Mouse (Mus musculus): ENCODE measurements around the gene Med13l. TPM values are rescaled to one million over a fixed set of nuclear protein-coding genes. Genes with fewer than 3 reads are reported as not detected.

The Med13l gene
- polyA plus RNA-seq, 1 experiment from 2014 or later: 18.2 TPM

GRCm38 (mm10) chr5:118727336-118727735, 166.9 kb downstream of the Med13l start:
- Histone ChIP-seq H3K36me3 (peaks cover 76% of the 10 kb centered on the region), H3K4me2 (replicated peaks) (no peak overlapping the region), H3K27ac (no peak overlapping the region), H3K27me3 (no peaks in the 10 kb centered on the region), H3K4me1 (no peaks in the 10 kb centered on the region), H3K9me3 (no peaks in the 10 kb centered on the region), H3K4me3 (no peak overlapping the region), H3K9ac (no peak overlapping the region)
- 79% methylated on average over 16 of the region's 16 CpGs for WGBS
- no peak for ATAC-seq (ENCODE audit: insufficient number of reproducible peaks, insufficient read depth, low FRiP score, low TSS enrichment)

- Histone ChIP-seq H3K27me3 (no peaks in the 10 kb centered on the region), H3K4me3 (no peak overlapping the region), H3K9me3 (no peaks in the 10 kb centered on the region), H3K27ac (no peak overlapping the region), H3K9ac (no peak overlapping the region), H3K4me2 (replicated peaks) (no peak overlapping the region), H3K36me3 (peaks cover 71% of the 10 kb centered on the region), H3K4me1 (no peaks in the 10 kb centered on the region)
- no peak for ATAC-seq (ENCODE audit: insufficient number of reproducible peaks, insufficient read depth, low FRiP score, low TSS enrichment)
- WGBS: 63% methylated on average over 3 of the region's 3 CpGs
Observed at GRCm38 (mm10) chr5:118732221-118732620, 171.7 kb downstream of the Med13l start.

- no peak overlapping the region for H3K9ac ChIP-seq
- H3K36me3 ChIP-seq: peaks cover 67% of the 10 kb centered on the region
- 86% methylated on average over 8 of the region's 8 CpGs for WGBS
- no peaks in the 10 kb centered on the region for H3K27me3 ChIP-seq
- H3K27ac ChIP-seq: no peak overlapping the region
- ATAC-seq (ENCODE audit: insufficient number of reproducible peaks, insufficient read depth, low FRiP score, low TSS enrichment): no peak
- no peaks in the 10 kb centered on the region for H3K9me3 ChIP-seq
- H3K4me3 ChIP-seq: no peak overlapping the region
- H3K4me2 ChIP-seq (replicated peaks): no peak overlapping the region
- H3K4me1 ChIP-seq: no peaks in the 10 kb centered on the region
Observed at GRCm38 (mm10) chr5:118732651-118733050, 172.2 kb downstream of the Med13l start.

GRCm38 (mm10) chr5:118733566-118733965, 173.1 kb downstream of the Med13l start:
- Histone ChIP-seq H3K9ac (no peak overlapping the region), H3K9me3 (no peaks in the 10 kb centered on the region), H3K4me1 (no peaks in the 10 kb centered on the region), H3K4me2 (replicated peaks) (no peak overlapping the region), H3K36me3 (peaks cover 65% of the 10 kb centered on the region), H3K27me3 (no peaks in the 10 kb centered on the region), H3K27ac (no peak overlapping the region), H3K4me3 (no peak overlapping the region)
- WGBS: 89% methylated on average over 4 of the region's 4 CpGs
- ATAC-seq (ENCODE audit: insufficient number of reproducible peaks, insufficient read depth, low FRiP score, low TSS enrichment): no peak

GRCm38 (mm10) chr5:118734455-118734854, 174.0 kb downstream of the Med13l start:
- H3K36me3 ChIP-seq: peaks cover 65% of the 10 kb centered on the region
- H3K4me3 ChIP-seq: no peak overlapping the region
- no peaks in the 10 kb centered on the region for H3K27me3 ChIP-seq
- ATAC-seq (ENCODE audit: insufficient number of reproducible peaks, insufficient read depth, low FRiP score, low TSS enrichment): no peak
- H3K9ac ChIP-seq: no peak overlapping the region
- H3K4me1 ChIP-seq: no peaks in the 10 kb centered on the region
- no peak overlapping the region for H3K27ac ChIP-seq
- 82% methylated on average over 9 of the region's 9 CpGs for WGBS
- no peaks in the 10 kb centered on the region for H3K9me3 ChIP-seq
- H3K4me2 ChIP-seq (replicated peaks): no peak overlapping the region

GRCm38 (mm10) chr5:118735738-118736137, 175.3 kb downstream of the Med13l start:
- H3K9me3 ChIP-seq: peaks cover 7% of the 10 kb centered on the region
- no peak overlapping the region for H3K9ac ChIP-seq
- H3K4me3 ChIP-seq: no peak overlapping the region
- H3K4me2 ChIP-seq (replicated peaks): no peak overlapping the region
- H3K36me3 ChIP-seq: peaks cover 64% of the 10 kb centered on the region
- no peaks in the 10 kb centered on the region for H3K4me1 ChIP-seq
- 92% methylated on average over 8 of the region's 8 CpGs for whole genome bisulfite sequencing
- no peak for ATAC-seq (ENCODE audit: insufficient number of reproducible peaks, insufficient read depth, low FRiP score, low TSS enrichment)
- no peak overlapping the region for H3K27ac ChIP-seq
- H3K27me3 ChIP-seq: no peaks in the 10 kb centered on the region

- no peak for ATAC-seq (ENCODE audit: insufficient number of reproducible peaks, insufficient read depth, low FRiP score, low TSS enrichment)
- WGBS: 21% methylated on average over 1 of the region's 1 CpGs
- no peaks in the 10 kb centered on the region for H3K27me3 ChIP-seq
- peaks cover 77% of the 10 kb centered on the region for H3K36me3 ChIP-seq
- H3K4me1 ChIP-seq: no peaks in the 10 kb centered on the region
- no peak overlapping the region for H3K4me3 ChIP-seq
- H3K4me2 ChIP-seq (replicated peaks): no peak overlapping the region
- peaks cover 7% of the 10 kb centered on the region for H3K9me3 ChIP-seq
- no peak overlapping the region for H3K9ac ChIP-seq
- H3K27ac ChIP-seq: no peak overlapping the region
Observed at GRCm38 (mm10) chr5:118737548-118737947, 177.1 kb downstream of the Med13l start.

- Histone ChIP-seq H3K9ac (no peak overlapping the region), H3K27me3 (no peaks in the 10 kb centered on the region), H3K9me3 (peaks cover 7% of the 10 kb centered on the region), H3K4me2 (replicated peaks) (no peak overlapping the region), H3K4me1 (no peaks in the 10 kb centered on the region; the same call in 1 of the 2 replicates), H3K4me3 (no peak overlapping the region), H3K36me3 (peaks cover 89% of the 10 kb centered on the region), H3K27ac (no peak overlapping the region)
- ATAC-seq (ENCODE audit: insufficient number of reproducible peaks, insufficient read depth, low FRiP score, low TSS enrichment): no peak
- 67% methylated on average over 2 of the region's 2 CpGs for WGBS
Observed at GRCm38 (mm10) chr5:118743067-118743466, 182.6 kb downstream of the Med13l start.

GRCm38 (mm10) chr5:118747026-118747425, 186.5 kb downstream of the Med13l start:
- Histone ChIP-seq H3K27ac (no peak overlapping the region), H3K4me3 (no peak overlapping the region), H3K4me1 (no peaks in the 10 kb centered on the region; the same call in 1 of the 2 replicates), H3K9ac (no peak overlapping the region), H3K36me3 (peaks cover 86% of the 10 kb centered on the region), H3K27me3 (no peaks in the 10 kb centered on the region), H3K4me2 (replicated peaks) (no peak overlapping the region), H3K9me3 (no peaks in the 10 kb centered on the region)
- no peak for ATAC-seq (ENCODE audit: insufficient number of reproducible peaks, insufficient read depth, low FRiP score, low TSS enrichment)
- 92% methylated on average over 10 of the region's 10 CpGs for WGBS

GRCm38 (mm10) chr5:118751446-118752179, 191.1 kb downstream of the Med13l start:
- Histone ChIP-seq H3K9ac (no peak overlapping the region), H3K27ac (no peak overlapping the region), H3K4me2 (replicated peaks) (no peak overlapping the region), H3K27me3 (no peaks in the 10 kb centered on the region), H3K36me3 (peaks cover 91% of the 10 kb centered on the region), H3K9me3 (no peaks in the 10 kb centered on the region), H3K4me1 (no peaks in the 10 kb centered on the region), H3K4me3 (no peak overlapping the region)
- WGBS: 69% methylated on average over 13 of the region's 13 CpGs
- ATAC-seq (ENCODE audit: insufficient number of reproducible peaks, insufficient read depth, low FRiP score, low TSS enrichment): no peak

GRCm38 (mm10) chr5:118752868-118753267, 192.4 kb downstream of the Med13l start:
- H3K36me3 ChIP-seq: peaks cover 92% of the 10 kb centered on the region
- no peak overlapping the region for H3K4me3 ChIP-seq
- no peak overlapping the region for H3K27ac ChIP-seq
- no peaks in the 10 kb centered on the region for H3K9me3 ChIP-seq
- no peaks in the 10 kb centered on the region for H3K4me1 ChIP-seq
- no peak overlapping the region for H3K9ac ChIP-seq
- no peaks in the 10 kb centered on the region for H3K27me3 ChIP-seq
- WGBS: 85% methylated on average over 3 of the region's 3 CpGs
- ATAC-seq (ENCODE audit: insufficient number of reproducible peaks, insufficient read depth, low FRiP score, low TSS enrichment): no peak
- no peak overlapping the region for H3K4me2 ChIP-seq (replicated peaks)

- Histone ChIP-seq H3K9me3 (no peaks in the 10 kb centered on the region), H3K4me3 (no peak overlapping the region), H3K4me1 (no peaks in the 10 kb centered on the region), H3K9ac (no peak overlapping the region), H3K27me3 (no peaks in the 10 kb centered on the region), H3K4me2 (replicated peaks) (no peak overlapping the region), H3K36me3 (peaks cover 96% of the 10 kb centered on the region), H3K27ac (no peak overlapping the region)
- 82% methylated on average over 10 of the region's 10 CpGs for WGBS
- no peak for ATAC-seq (ENCODE audit: insufficient number of reproducible peaks, insufficient read depth, low FRiP score, low TSS enrichment)
Observed at GRCm38 (mm10) chr5:118753471-118754044, 193.1 kb downstream of the Med13l start.

Data from embryonic facial prominence, embryonic 12.5 days (tissue).